Mouse (Mus musculus) testis, adult 2 months (tissue): Measurements from ENCODE around the gene Ass1. TPM values are rescaled to one million over a fixed set of nuclear protein-coding genes. Genes with fewer than 3 reads are reported as not detected.
A peak's percentile ranks its signal among the peaks of the same experiment; 100 is the strongest.

ENCODE experiments used
- H3K27ac ChIP-seq: fragments of 200-500 bp; 2 replicates; pipeline ENCODE4 v1.5.1; 2012; ENCODE audit warnings: low read depth, low read length; ENCODE audit not compliant: control insufficient read depth, insufficient read depth
- H3K27me3 ChIP-seq: fragments of 200-500 bp; 2 replicates; pipeline ENCODE4 v1.6.1; 2012; ENCODE audit warnings: mild to moderate bottlenecking, low read length, moderate library complexity; ENCODE audit not compliant: control insufficient read depth, insufficient read depth
- H3K36me3 ChIP-seq: fragments of 200-500 bp; 2 replicates; pipeline ENCODE4 v1.6.1; 2012; ENCODE audit warnings: mild to moderate bottlenecking, low read length; ENCODE audit not compliant: control insufficient read depth, insufficient read depth
- H3K4me1 ChIP-seq: fragments of 200-500 bp; 2 replicates; pipeline ENCODE4 v1.6.1; 2012; ENCODE audit warnings: low read length; ENCODE audit not compliant: control insufficient read depth, insufficient read depth
- H3K4me3 ChIP-seq: fragments of 200-500 bp; 2 replicates; pipeline ENCODE4 v1.5.1; 2012; ENCODE audit warnings: low read depth, mild to moderate bottlenecking, low read length, moderate library complexity, mixed read lengths; ENCODE audit not compliant: control insufficient read depth
- CTCF ChIP-seq: fragments of 200-500 bp; IDR thresholded peaks from 2 replicates; pipeline ENCODE4 v1.5.1; 2012; ENCODE audit warnings: low read depth, mild to moderate bottlenecking, inconsistent platforms, low read length, moderate library complexity; ENCODE audit not compliant: control insufficient read depth, insufficient read depth, insufficient replicate concordance
- POLR2A ChIP-seq: fragments of 200-500 bp; IDR thresholded peaks from 2 replicates; pipeline ENCODE4 v1.6.1; 2012; ENCODE audit warnings: low read depth, mild to moderate bottlenecking, inconsistent platforms, low read length, moderate library complexity; ENCODE audit not compliant: control insufficient read depth
- polyA plus RNA-seq: library from polyadenylated mRNA; depleted of rRNA; stranded (reverse); fragments of >200 nt; gene quantifications from 2 replicates; pipeline ENCODE4 v1.2.3, GENCODE M21; 2012

Ass1 gene
- polyA plus RNA-seq, 1 experiment, result 34.6 TPM

DNA sequence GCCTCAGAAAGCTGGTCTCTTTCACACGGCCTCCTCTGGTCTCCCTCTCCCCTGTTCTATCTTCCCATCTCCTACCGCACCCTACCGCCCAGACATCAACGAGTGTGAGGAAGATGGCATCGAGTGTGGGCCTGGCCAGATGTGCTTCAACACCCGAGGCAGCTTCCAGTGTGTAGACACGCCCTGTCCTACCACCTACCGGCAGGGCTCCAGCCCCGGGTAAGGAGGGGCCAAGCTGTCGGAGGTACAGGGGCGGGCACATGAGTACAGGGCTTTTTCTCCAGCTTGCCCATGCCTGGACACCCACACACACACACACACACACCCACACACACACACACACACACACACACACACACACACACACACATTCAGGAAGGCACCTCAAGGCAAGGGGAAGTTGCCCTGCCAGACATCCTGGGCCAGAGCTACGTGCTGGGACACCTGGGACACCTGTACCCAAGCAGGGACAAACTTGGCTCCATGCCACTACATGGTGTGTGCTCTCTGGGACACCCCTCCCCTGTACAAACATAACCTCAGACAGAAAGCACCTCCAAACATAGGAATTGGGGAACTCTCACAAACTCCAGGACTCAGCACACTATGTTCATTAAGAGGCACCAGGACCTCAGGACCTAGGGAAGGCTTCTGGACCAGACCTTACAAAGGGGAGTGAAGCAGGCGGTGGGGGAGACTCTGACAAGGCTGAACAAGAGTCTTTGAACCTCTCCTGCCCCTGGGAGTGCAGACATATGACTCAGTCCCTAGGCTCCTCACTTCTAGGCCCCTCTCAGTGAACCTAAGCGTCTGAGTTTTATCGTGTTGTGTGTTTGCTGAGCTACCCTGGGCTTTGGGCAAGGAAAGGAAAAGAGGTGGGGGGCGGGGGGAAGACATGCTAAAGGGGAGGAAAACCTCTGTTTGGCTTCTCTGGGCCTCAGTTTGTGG is 10.7 kb upstream of the Ass1 start:
- Histone ChIP-seq H3K27me3 (no peaks in the 10 kb centered on the region), H3K4me1 (peaks cover 1% of the 10 kb centered on the region; the same call in 1 of the 2 replicates), H3K36me3 (no peaks in the 10 kb centered on the region), H3K4me3 (no peak overlapping the region), H3K27ac (no peak overlapping the region)
- TF ChIP-seq POLR2A, result no peak
- TF ChIP-seq CTCF, result no peak

DNA sequence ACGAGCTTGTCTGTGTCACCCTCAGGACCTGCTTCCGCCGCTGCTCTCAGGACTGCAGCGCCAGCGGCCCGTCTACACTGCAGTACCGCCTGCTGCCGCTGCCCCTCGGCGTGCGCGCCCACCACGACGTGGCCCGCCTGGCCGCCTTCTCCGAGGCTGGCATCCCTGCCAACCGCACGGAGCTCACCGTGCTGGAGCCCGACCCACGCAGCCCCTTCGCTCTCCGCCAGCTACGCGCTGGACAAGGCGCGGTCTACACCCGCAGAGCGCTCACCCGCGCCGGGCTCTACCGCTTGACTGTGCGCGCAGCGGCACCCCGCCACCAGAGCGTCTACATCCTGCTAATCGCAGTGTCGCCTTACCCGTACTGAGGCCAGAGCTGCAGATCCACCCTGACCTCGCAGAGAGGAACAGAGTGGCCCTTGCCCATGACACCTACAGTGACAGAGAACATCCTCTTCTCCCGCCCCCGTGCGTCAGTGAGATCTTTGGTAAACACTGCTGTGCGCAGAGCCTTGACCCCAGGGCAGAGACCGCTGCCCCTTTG is 9.9 kb upstream of the Ass1 start:
- peak overlapping the region; percentile 16 for H3K4me3 ChIP-seq
- H3K27me3 ChIP-seq, result no peaks in the 10 kb centered on the region
- peaks cover 2% of the 10 kb centered on the region; the same call in 1 of the 2 replicates for H3K4me1 ChIP-seq
- TF ChIP-seq CTCF, result peak; percentile 41
- no peak; the same call in 1 of the 2 replicates for TF ChIP-seq POLR2A
- H3K36me3 ChIP-seq, result no peaks in the 10 kb centered on the region
- H3K27ac ChIP-seq, result no peak overlapping the region

DNA sequence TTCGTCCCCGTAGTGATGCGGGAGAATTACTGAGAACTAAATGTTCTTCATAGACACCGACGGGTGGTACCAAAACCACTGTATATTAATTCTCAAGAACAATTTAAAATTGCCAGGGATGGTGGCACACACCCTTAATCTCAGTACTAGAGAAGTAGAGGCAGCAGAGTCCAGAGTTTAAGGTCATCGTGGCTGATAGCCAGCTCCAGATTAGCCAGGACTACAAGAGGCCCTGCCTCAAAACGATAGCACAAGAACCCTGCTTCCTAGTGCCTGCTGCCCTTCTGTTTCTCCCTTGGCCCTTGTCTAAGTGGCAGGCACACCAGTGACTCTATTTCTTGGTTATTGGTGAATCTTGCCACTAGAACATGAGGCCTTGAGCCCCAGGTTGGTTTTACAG is 9.1 kb upstream of the Ass1 start:
- H3K27ac ChIP-seq, result no peak overlapping the region
- TF ChIP-seq CTCF, result no peak
- TF ChIP-seq POLR2A, result no peak
- H3K4me3 ChIP-seq, result no peak overlapping the region
- H3K4me1 ChIP-seq, result peaks cover 2% of the 10 kb centered on the region; the same call in 1 of the 2 replicates
- no peaks in the 10 kb centered on the region for H3K27me3 ChIP-seq
- H3K36me3 ChIP-seq, result no peaks in the 10 kb centered on the region

DNA sequence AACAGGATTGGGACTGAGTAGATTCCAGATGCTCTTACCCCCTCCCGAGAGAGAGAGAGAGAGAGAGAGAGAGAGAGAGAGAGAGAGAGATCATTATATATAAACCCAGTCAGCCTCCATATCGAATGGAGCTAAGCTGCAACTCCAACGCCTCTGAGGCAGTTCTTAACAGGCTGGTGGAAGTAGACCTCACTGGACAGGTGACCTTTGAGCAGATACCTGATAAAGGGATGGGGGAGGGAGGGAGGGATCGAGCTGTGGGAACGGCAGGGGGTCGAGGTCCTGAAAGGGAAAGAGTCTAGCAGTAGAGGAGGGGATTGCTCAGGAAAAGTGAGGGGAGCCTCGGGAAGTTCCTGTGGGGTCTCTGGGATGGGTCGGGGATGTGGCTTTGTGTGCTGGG is 8.0 kb upstream of the Ass1 start:
- TF ChIP-seq POLR2A, result no peak
- TF ChIP-seq CTCF, result no peak
- no peak overlapping the region for H3K4me3 ChIP-seq
- peaks cover 2% of the 10 kb centered on the region; the same call in 1 of the 2 replicates for H3K4me1 ChIP-seq
- no peaks in the 10 kb centered on the region for H3K27me3 ChIP-seq
- H3K27ac ChIP-seq, result no peak overlapping the region
- no peaks in the 10 kb centered on the region for H3K36me3 ChIP-seq

DNA sequence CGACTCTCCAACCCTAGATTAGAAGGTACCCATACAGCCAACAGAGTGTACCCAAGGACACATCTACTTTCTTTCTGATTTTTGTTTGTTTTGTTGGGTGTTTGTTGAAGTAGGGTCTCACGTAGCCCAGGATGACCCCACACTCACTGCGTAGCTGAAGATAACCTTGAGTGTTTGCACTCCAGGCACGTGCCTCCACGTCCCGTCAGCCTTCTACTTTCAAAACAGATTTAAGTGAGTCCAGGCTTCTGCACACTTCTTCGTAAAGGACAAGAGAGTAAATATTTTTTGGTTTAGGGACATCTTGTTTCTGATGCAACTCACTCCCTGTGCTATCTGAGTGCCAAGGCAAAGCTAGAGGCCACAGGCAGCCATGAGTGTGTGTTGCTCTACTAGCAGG is 6.8 kb upstream of the Ass1 start:
- Histone ChIP-seq H3K36me3 (no peaks in the 10 kb centered on the region), H3K27me3 (no peaks in the 10 kb centered on the region), H3K4me1 (peaks cover 2% of the 10 kb centered on the region; the same call in 1 of the 2 replicates), H3K27ac (no peak overlapping the region), H3K4me3 (no peak overlapping the region)
- TF ChIP-seq CTCF (no peak), POLR2A (no peak)

DNA sequence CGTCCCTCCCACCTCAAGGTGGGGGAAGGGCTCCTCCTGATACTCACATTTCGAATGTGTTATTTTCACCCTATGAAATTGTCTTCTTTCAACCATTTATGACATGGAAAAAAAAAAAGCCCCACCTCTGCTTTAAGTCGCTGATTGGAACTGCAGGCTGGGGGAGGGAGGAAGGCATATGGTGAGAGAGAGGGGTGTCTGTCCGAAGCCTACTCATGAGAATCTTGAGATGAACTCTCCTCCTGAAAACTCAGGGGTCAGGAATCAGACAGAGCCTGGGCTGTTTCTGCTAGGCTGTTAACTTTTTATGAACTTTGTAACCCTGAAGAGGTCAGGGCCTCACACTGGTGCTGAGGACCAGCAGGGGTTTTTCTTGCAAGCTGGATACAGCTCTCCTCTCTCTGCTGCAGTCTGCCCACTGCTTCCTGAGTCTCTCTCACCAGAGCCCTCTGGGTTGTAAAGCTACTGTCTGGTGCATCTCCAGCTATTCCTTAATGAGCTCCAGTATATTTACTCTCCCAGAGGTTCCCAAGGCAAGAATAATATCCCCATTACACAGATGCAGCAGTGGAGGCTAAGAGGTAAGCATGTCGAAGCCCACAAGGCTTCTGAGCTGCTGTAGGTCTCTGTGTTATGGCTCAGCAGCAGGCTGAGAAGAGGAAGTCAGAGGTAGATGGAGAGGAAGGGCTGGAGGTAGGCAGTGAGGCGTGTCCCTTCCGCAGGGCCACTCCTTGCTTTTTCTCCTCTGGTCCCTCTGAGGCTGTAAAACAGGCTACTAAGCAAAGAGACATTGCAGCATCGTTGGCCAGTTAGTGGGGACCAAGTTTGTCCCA is 6.1 kb upstream of the Ass1 start:
- Histone ChIP-seq H3K27ac (no peak overlapping the region), H3K4me1 (peaks cover 2% of the 10 kb centered on the region; the same call in 1 of the 2 replicates), H3K36me3 (no peaks in the 10 kb centered on the region), H3K27me3 (no peaks in the 10 kb centered on the region), H3K4me3 (no peak overlapping the region)
- TF ChIP-seq CTCF, result no peak
- no peak for TF ChIP-seq POLR2A
